In genomic region chr11:102023406-102023805, GRCm38 (mm10) we compare ENCODE assay signal across 25 mouse cellular contexts. TPM values are rescaled to one million over a fixed set of nuclear protein-coding genes. Genes with fewer than 3 reads are reported as not detected.
DNase-seq lines count a peak whose midpoint lies in the region; ATAC-seq and TF ChIP-seq lines count a peak whose summit lies in the region.
"Had no signal": no experiment of that assay in that cellular context is flagged by ENCODE, and none has a peak within 500 bp of the region (broad histone marks: within the 10 kb centered on the region; RNA-seq: fewer than 3 reads in every experiment).

No protein-coding gene starts in this region.

- H3K27ac ChIP-seq in cerebellum, adult 2 months (ENCODE audit: insufficient read depth, low read length): peak overlapping the region; percentile 79
- H3K27ac ChIP-seq in heart, embryonic 10.5 days: 0 out of 2 replicates have a peak overlapping the region, but pooled peaks have one; percentile 10
- H3K27ac ChIP-seq in midbrain, embryonic 13.5 days: no peak overlapping the region
- no peak overlapping the region for H3K27ac ChIP-seq in midbrain, embryonic 14.5 days (replicated peaks; ENCODE audit: low read depth, low read length)
- H3K27ac ChIP-seq: embryonic facial prominence, embryonic 15.5 days; forebrain, embryonic 10.5 days; heart, embryonic 13.5 days had no signal

- H3K4me2 ChIP-seq in midbrain, embryonic 13.5 days (replicated peaks): no peak overlapping the region
- no peak overlapping the region for H3K4me2 ChIP-seq in midbrain, embryonic 14.5 days (ENCODE audit: low read length)
- H3K4me2 ChIP-seq in myocyte (ENCODE audit: low read depth): peak overlapping the region; percentile 6
- H3K4me2 ChIP-seq: embryonic facial prominence, embryonic 15.5 days; heart, embryonic 13.5 days had no signal

- WGBS in cerebellum, adult 2 months: 22% methylated on average over 13 of the region's 13 CpGs
- 81% methylated on average over 13 of the region's 13 CpGs for WGBS in heart, embryonic 10.5 days
- 78% methylated on average over 13 of the region's 13 CpGs for WGBS in midbrain, embryonic 13.5 days
- 80% methylated on average over 13 of the region's 13 CpGs for WGBS in midbrain, embryonic 14.5 days

- H3K9me3 ChIP-seq in heart, embryonic 10.5 days: no peaks in the 10 kb centered on the region
- H3K9me3 ChIP-seq in midbrain, embryonic 13.5 days: no peaks in the 10 kb centered on the region
- no peaks in the 10 kb centered on the region for H3K9me3 ChIP-seq in midbrain, embryonic 14.5 days (ENCODE audit: control insufficient read depth, low read length)
- H3K9me3 ChIP-seq: embryonic facial prominence, embryonic 15.5 days; forebrain, embryonic 10.5 days; heart, embryonic 13.5 days had no signal

- 0 out of 2 replicates have a peak overlapping the region, but pooled peaks have one; percentile 28 for H3K9ac ChIP-seq in midbrain, embryonic 13.5 days (replicated peaks)
- no peak overlapping the region for H3K9ac ChIP-seq in midbrain, embryonic 14.5 days (replicated peaks; ENCODE audit: low read length)
- H3K9ac ChIP-seq: embryonic facial prominence, embryonic 15.5 days; heart, embryonic 13.5 days; liver, postnatal 0 days had no signal

- DNase-seq in cerebellum, adult 2 months: no peak
- DNase-seq in cerebellum, adult 8-10 months: no peak
- DNase-seq in heart, embryonic 10.5 days (ENCODE audit: low spot score): no peak
- no peak for DNase-seq in heart, postnatal 36 days
- no peak for DNase-seq in midbrain, embryonic 14.5 days
- no peak for DNase-seq in kidney, postnatal 25 days
- DNase-seq: cerebellum, adult 18-20 months; embryo, embryonic 11 days; kidney, adult 2 months; kidney, postnatal 14 days; liver; liver, postnatal 0 days; thymus, postnatal 14 days had no signal

- intact Hi-C loops in heart, postnatal 36 days (cut with DNase I): no loop called here

- no peak overlapping the region for H3ac ChIP-seq in myocyte (ENCODE audit: control insufficient read depth, insufficient read length)

- peaks cover 9% of the 10 kb centered on the region for H3K36me3 ChIP-seq in heart, embryonic 10.5 days
- peaks cover 29% of the 10 kb centered on the region for H3K36me3 ChIP-seq in midbrain, embryonic 13.5 days
- H3K36me3 ChIP-seq in midbrain, embryonic 14.5 days (ENCODE audit: control insufficient read depth, insufficient read depth, low read length): peaks cover 17% of the 10 kb centered on the region
- no peaks in the 10 kb centered on the region for H3K36me3 ChIP-seq in myocyte (ENCODE audit: control insufficient read depth, insufficient read depth)
- H3K36me3 ChIP-seq: embryonic facial prominence, embryonic 15.5 days had no signal

- no peak for TF ChIP-seq CTCF in cerebellum, adult 2 months (IDR thresholded peaks at IDR 0.05; ENCODE audit: borderline replicate concordance, insufficient read depth, low read depth, low read length)

- H3K4me3 ChIP-seq in cerebellum, adult 2 months (replicated peaks; ENCODE audit: insufficient read depth, low read depth, low read length): peak overlapping the region; percentile 47
- H3K4me3 ChIP-seq in heart, embryonic 10.5 days: no peak overlapping the region
- no peak overlapping the region for H3K4me3 ChIP-seq in midbrain, embryonic 13.5 days (replicated peaks)
- no peak overlapping the region for H3K4me3 ChIP-seq in midbrain, embryonic 14.5 days (replicated peaks; ENCODE audit: low read depth, low read length)
- no peak overlapping the region for H3K4me3 ChIP-seq in myocyte
- H3K4me3 ChIP-seq: embryonic facial prominence, embryonic 15.5 days; forebrain, embryonic 10.5 days; heart, embryonic 13.5 days had no signal

- TF ChIP-seq POLR2A in cerebellum, adult 2 months (IDR thresholded peaks at IDR 0.05; ENCODE audit: borderline replicate concordance, insufficient read depth, low read length): no peak
- TF ChIP-seq POLR2A in myocyte (IDR thresholded peaks at IDR 0.05; ENCODE audit: insufficient read length, low read depth): no peak

- ATAC-seq in midbrain, embryonic 13.5 days: no peak
- ATAC-seq in midbrain, embryonic 14.5 days (ENCODE audit: low FRiP score, low TSS enrichment): no peak
- ATAC-seq: liver, postnatal 0 days had no signal

- no peaks in the 10 kb centered on the region for H3K79me2 ChIP-seq in myocyte (ENCODE audit: control insufficient read depth, insufficient read depth)

- peaks cover 50% of the 10 kb centered on the region for H3K4me1 ChIP-seq in cerebellum, adult 2 months (ENCODE audit: control insufficient read depth, insufficient read depth, low read length)
- H3K4me1 ChIP-seq in heart, embryonic 10.5 days: peaks cover 26% of the 10 kb centered on the region
- peaks cover 47% of the 10 kb centered on the region for H3K4me1 ChIP-seq in midbrain, embryonic 13.5 days (replicated peaks)
- H3K4me1 ChIP-seq in midbrain, embryonic 14.5 days (ENCODE audit: control insufficient read depth, insufficient read depth, low read length): peaks cover 24% of the 10 kb centered on the region

- no peaks in the 10 kb centered on the region for H3K27me3 ChIP-seq in cerebellum, adult 2 months (ENCODE audit: control insufficient read depth, insufficient read depth, low read length)
- H3K27me3 ChIP-seq in heart, embryonic 10.5 days (ENCODE audit: insufficient read depth, poor library complexity, severe bottlenecking): peaks cover 42% of the 10 kb centered on the region
- H3K27me3 ChIP-seq in midbrain, embryonic 13.5 days: no peaks in the 10 kb centered on the region
- no peaks in the 10 kb centered on the region for H3K27me3 ChIP-seq in midbrain, embryonic 14.5 days (ENCODE audit: control insufficient read depth, insufficient read depth, low read length)
- H3K27me3 ChIP-seq in myocyte (ENCODE audit: control insufficient read depth, insufficient read depth, insufficient read length): no peaks in the 10 kb centered on the region

TF ChIP-seq in myocyte, 11 proteins besides CTCF, POLR2A, EP300 and RAD21:
- TF ChIP-seq MYOG (IDR thresholded peaks at IDR 0.05; ENCODE audit: control insufficient read depth in 1 of 3, insufficient read depth in 1 of 3, insufficient read length in 2 of 3, low read depth in 2 of 3) (peak in 2 of 3 experiments; percentile 36 to 56), MYOD1 (IDR thresholded peaks at IDR 0.05; ENCODE audit: control insufficient read depth in 1 of 3, insufficient read length in 2 of 3, low read depth in 2 of 3) (peak in 2 of 3 experiments; percentile 67 to 91), TCF3 (IDR thresholded peaks at IDR 0.05; ENCODE audit: insufficient read length, low read depth) (no peak)

RNA-seq across cellular contexts. Expression of gene Mpp3, which starts 4.9 kb away (rescaled TPM):
- 158 and 185 TPM in 2 replicates for polyA plus RNA-seq in cerebellum, adult 2 months (2012; rRNA removed)
- polyA plus RNA-seq in heart, embryonic 10.5 days (2016; fragmentation: Nextera tagmentation; extraction: Ambion mirVana): 3.4 and 5.1 TPM in 2 replicates
- total RNA-seq in heart, postnatal 36 days (2021): 1 to 10 TPM; 1.7 to 1.9 TPM
- polyA plus RNA-seq in midbrain, embryonic 13.5 days (2015; fragmentation: Nextera tagmentation; extraction: Ambion mirVana): 45.3 and 46.4 TPM in 2 replicates
- polyA plus RNA-seq in midbrain, embryonic 14.5 days (2014; fragmentation: Nextera tagmentation; extraction: Ambion mirVana): 45.4 and 54.2 TPM in 2 replicates
- 2.1 TPM for polyA plus RNA-seq in myocyte (2012; fragmentation: generic; extraction: Trizol)
- total RNA-seq: granulocyte monocyte progenitor cell, adult 5-6 weeks had no signal

RNA-seq across cellular contexts. Expression of gene Cd300lg, which starts 17.9 kb away (rescaled TPM):
- 0.38 and 0.63 TPM in 2 replicates for polyA plus RNA-seq in cerebellum, adult 2 months (2012; rRNA removed)
- 0.83 and 0.94 TPM in 2 replicates for polyA plus RNA-seq in heart, embryonic 10.5 days (2016; fragmentation: Nextera tagmentation; extraction: Ambion mirVana)
- 10 to 100 TPM; 68.3 to 69.5 TPM for total RNA-seq in heart, postnatal 36 days (2021)
- polyA plus RNA-seq in midbrain, embryonic 13.5 days (2015; fragmentation: Nextera tagmentation; extraction: Ambion mirVana): 0.32 and 0.40 TPM in 2 replicates
- polyA plus RNA-seq in midbrain, embryonic 14.5 days (2014; fragmentation: Nextera tagmentation; extraction: Ambion mirVana): 0.15 and 0.17 TPM in 2 replicates
- polyA plus RNA-seq in myocyte (2012; fragmentation: generic; extraction: Trizol): not detected
- total RNA-seq: hematopoietic stem cell, adult 5-6 weeks; left cerebral cortex, postnatal 25 days had no signal

RNA-seq across cellular contexts. Expression of gene Dusp3, which starts 36.6 kb away (rescaled TPM):
- polyA plus RNA-seq in cerebellum, adult 2 months (2012; rRNA removed): 86.0 and 98.5 TPM in 2 replicates
- polyA plus RNA-seq in heart, embryonic 10.5 days (2016; fragmentation: Nextera tagmentation; extraction: Ambion mirVana): 32.3 and 47.3 TPM in 2 replicates
- total RNA-seq in heart, postnatal 36 days (2021): 100 to 1,000 TPM; 113 to 123 TPM
- 11.3 and 11.8 TPM in 2 replicates for polyA plus RNA-seq in midbrain, embryonic 13.5 days (2015; fragmentation: Nextera tagmentation; extraction: Ambion mirVana)
- polyA plus RNA-seq in midbrain, embryonic 14.5 days (2014; fragmentation: Nextera tagmentation; extraction: Ambion mirVana): 16.5 and 17.2 TPM in 2 replicates
- polyA plus RNA-seq in myocyte (2012; fragmentation: generic; extraction: Trizol): 81.1 TPM

RNA-seq across cellular contexts. Expression of gene Cfap97d1, which starts 39.3 kb away (rescaled TPM):
- not detected in 2 replicates for polyA plus RNA-seq in cerebellum, adult 2 months (2012; rRNA removed)
- not detected in 2 replicates for polyA plus RNA-seq in heart, embryonic 10.5 days (2016; fragmentation: Nextera tagmentation; extraction: Ambion mirVana)
- not detected for total RNA-seq in heart, postnatal 36 days (2021)
- not detected in 2 replicates for polyA plus RNA-seq in midbrain, embryonic 13.5 days (2015; fragmentation: Nextera tagmentation; extraction: Ambion mirVana)
- not detected in 2 replicates for polyA plus RNA-seq in midbrain, embryonic 14.5 days (2014; fragmentation: Nextera tagmentation; extraction: Ambion mirVana)
- polyA plus RNA-seq in myocyte (2012; fragmentation: generic; extraction: Trizol): not detected
- total RNA-seq: adrenal gland, adult 18-20 months; granulocyte monocyte progenitor cell, adult 5-6 weeks; hematopoietic stem cell, adult 5-6 weeks; layer of hippocampus, postnatal 10 days; left cerebral cortex, postnatal 25 days had no signal
- polyA plus RNA-seq: brain, embryonic 14.5 days; embryonic facial prominence, embryonic 15.5 days; forebrain, embryonic 10.5 days; heart, embryonic 13.5 days; kidney, adult 2 months; liver, postnatal 0 days; neural tube, embryonic 14.5 days had no signal

RNA-seq across cellular contexts. Expression of gene Sost, which starts 56.6 kb away (rescaled TPM):
- 1.4 and 1.7 TPM in 2 replicates for polyA plus RNA-seq in cerebellum, adult 2 months (2012; rRNA removed)
- 0.36 and 0.96 TPM in 2 replicates for polyA plus RNA-seq in heart, embryonic 10.5 days (2016; fragmentation: Nextera tagmentation; extraction: Ambion mirVana)
- total RNA-seq in heart, postnatal 36 days (2021): 1 to 10 TPM; 2.1 to 2.7 TPM
- polyA plus RNA-seq in midbrain, embryonic 13.5 days (2015; fragmentation: Nextera tagmentation; extraction: Ambion mirVana): 0.07 and 0.24 TPM in 2 replicates
- not detected in 2 replicates for polyA plus RNA-seq in midbrain, embryonic 14.5 days (2014; fragmentation: Nextera tagmentation; extraction: Ambion mirVana)
- 0.25 TPM for polyA plus RNA-seq in myocyte (2012; fragmentation: generic; extraction: Trizol)
- total RNA-seq: adrenal gland, adult 18-20 months; granulocyte monocyte progenitor cell, adult 5-6 weeks; hematopoietic stem cell, adult 5-6 weeks; left cerebral cortex, postnatal 25 days had no signal
- polyA plus RNA-seq: forebrain, embryonic 10.5 days; liver, postnatal 0 days; neural tube, embryonic 14.5 days had no signal

Comparison
In these comparisons a context has a peak if more than half of its experiments do, and no peak if none do; other contexts are left out.
1. H3K27ac ChIP-seq: peak in cerebellum, adult 2 months (single experiment) and heart, embryonic 10.5 days (single experiment); none in midbrain, embryonic 13.5 days (single experiment) and midbrain, embryonic 14.5 days (single experiment).